Mouse (Mus musculus): ENCODE measurements around the gene Dcxr. TPM values are rescaled to one million over a fixed set of nuclear protein-coding genes. Genes with fewer than 3 reads are reported as not detected.

Gene Dcxr
- polyA plus RNA-seq, 1 experiment from 2014 or later = 7.0 TPM

Other genes with a start within 250 kb of the Dcxr start
- 118 and 130 TPM in 2 replicates for gene Mrpl12, start 242.7 kb downstream of the Dcxr start, polyA plus RNA-seq (2015; fragmentation: Nextera tagmentation; extraction: Ambion mirVana)
- 23.1 and 24.8 TPM in 2 replicates for gene Slc25a10, start 235.4 kb downstream of the Dcxr start, polyA plus RNA-seq (2015; fragmentation: Nextera tagmentation; extraction: Ambion mirVana)
- gene Gcgr, start 196.6 kb downstream of the Dcxr start, polyA plus RNA-seq (2015; fragmentation: Nextera tagmentation; extraction: Ambion mirVana) = 0.13 and 0.31 TPM in 2 replicates
- 232 and 233 TPM in 2 replicates for gene Mcrip1, start 177.6 kb downstream of the Dcxr start, polyA plus RNA-seq (2015; fragmentation: Nextera tagmentation; extraction: Ambion mirVana)
- not detected in 2 replicates for gene Ppp1r27, start 176.1 kb downstream of the Dcxr start, polyA plus RNA-seq (2015; fragmentation: Nextera tagmentation; extraction: Ambion mirVana)
- 233 and 257 TPM in 2 replicates for gene P4hb, start 154.0 kb downstream of the Dcxr start, polyA plus RNA-seq (2015; fragmentation: Nextera tagmentation; extraction: Ambion mirVana)
- gene Arhgdia, start 145.7 kb downstream of the Dcxr start, polyA plus RNA-seq (2015; fragmentation: Nextera tagmentation; extraction: Ambion mirVana) = 439 and 443 TPM in 2 replicates
- 194 and 223 TPM in 2 replicates for gene Alyref, start 128.9 kb downstream of the Dcxr start, polyA plus RNA-seq (2015; fragmentation: Nextera tagmentation; extraction: Ambion mirVana)
- 189 and 196 TPM in 2 replicates for gene Anapc11, start 128.9 kb downstream of the Dcxr start, polyA plus RNA-seq (2015; fragmentation: Nextera tagmentation; extraction: Ambion mirVana)
- not detected in 2 replicates for gene Npb, start 118.8 kb downstream of the Dcxr start, polyA plus RNA-seq (2015; fragmentation: Nextera tagmentation; extraction: Ambion mirVana)
- 218 and 239 TPM in 2 replicates for gene Pcyt2, start 109.3 kb downstream of the Dcxr start, polyA plus RNA-seq (2015; fragmentation: Nextera tagmentation; extraction: Ambion mirVana)
- 39.3 and 46.2 TPM in 2 replicates for gene Sirt7, start 102.0 kb downstream of the Dcxr start, polyA plus RNA-seq (2015; fragmentation: Nextera tagmentation; extraction: Ambion mirVana)
- gene Mafg, start 93.7 kb downstream of the Dcxr start, polyA plus RNA-seq (2015; fragmentation: Nextera tagmentation; extraction: Ambion mirVana) = 37.5 and 39.1 TPM in 2 replicates
- 18.1 TPM in 2 replicates for gene Pycr1, start 83.5 kb downstream of the Dcxr start, polyA plus RNA-seq (2015; fragmentation: Nextera tagmentation; extraction: Ambion mirVana)
- 1.1 TPM in 2 replicates for gene Myadml2, start 79.1 kb downstream of the Dcxr start, polyA plus RNA-seq (2015; fragmentation: Nextera tagmentation; extraction: Ambion mirVana)
- gene Notum, start 66.1 kb downstream of the Dcxr start, polyA plus RNA-seq (2015; fragmentation: Nextera tagmentation; extraction: Ambion mirVana) = 1.1 and 1.9 TPM in 2 replicates
- gene Aspscr1, start 54.3 kb downstream of the Dcxr start, polyA plus RNA-seq (2015; fragmentation: Nextera tagmentation; extraction: Ambion mirVana) = 144 and 145 TPM in 2 replicates
- 88.8 and 92.2 TPM in 2 replicates for gene Cenpx, start 13.5 kb downstream of the Dcxr start, polyA plus RNA-seq (2015; fragmentation: Nextera tagmentation; extraction: Ambion mirVana)
- 86.6 and 87.9 TPM in 2 replicates for gene Lrrc45, start 13.4 kb downstream of the Dcxr start, polyA plus RNA-seq (2015; fragmentation: Nextera tagmentation; extraction: Ambion mirVana)
- gene Rac3, start 5.8 kb downstream of the Dcxr start, polyA plus RNA-seq (2015; fragmentation: Nextera tagmentation; extraction: Ambion mirVana) = 624 and 719 TPM in 2 replicates
- gene Cbr2, start 4.8 kb upstream of the Dcxr start, polyA plus RNA-seq (2015; fragmentation: Nextera tagmentation; extraction: Ambion mirVana) = 0.87 and 1.6 TPM in 2 replicates
- 1.3 and 2.8 TPM in 2 replicates for gene Hmga1b, start 35.5 kb upstream of the Dcxr start, polyA plus RNA-seq (2015; fragmentation: Nextera tagmentation; extraction: Ambion mirVana)
- gene Rfng, start 56.9 kb upstream of the Dcxr start, polyA plus RNA-seq (2015; fragmentation: Nextera tagmentation; extraction: Ambion mirVana) = 133 and 145 TPM in 2 replicates
- 270 and 288 TPM in 2 replicates for gene Gps1, start 57.0 kb upstream of the Dcxr start, polyA plus RNA-seq (2015; fragmentation: Nextera tagmentation; extraction: Ambion mirVana)
- 38.1 and 42.2 TPM in 2 replicates for gene Dus1l, start 69.1 kb upstream of the Dcxr start, polyA plus RNA-seq (2015; fragmentation: Nextera tagmentation; extraction: Ambion mirVana)
- gene Fasn, start 97.3 kb upstream of the Dcxr start, polyA plus RNA-seq (2015; fragmentation: Nextera tagmentation; extraction: Ambion mirVana) = 102 and 108 TPM in 2 replicates
- gene Ccdc57, start 205.6 kb upstream of the Dcxr start, polyA plus RNA-seq (2015; fragmentation: Nextera tagmentation; extraction: Ambion mirVana) = 6.8 and 7.1 TPM in 2 replicates
- 9.0 and 10.0 TPM in 2 replicates for gene Slc16a3, start 221.2 kb upstream of the Dcxr start, polyA plus RNA-seq (2015; fragmentation: Nextera tagmentation; extraction: Ambion mirVana)